ENCODE assay signal across 30 mouse cellular contexts in genomic region chr14:33190646-33191045, GRCm38 (mm10). TPM values are rescaled to one million over a fixed set of nuclear protein-coding genes. Genes with fewer than 3 reads are reported as not detected.
DNase-seq lines count a peak whose midpoint lies in the region; ATAC-seq and TF ChIP-seq lines count a peak whose summit lies in the region.
"Had no signal": no experiment of that assay in that cellular context is flagged by ENCODE, and none has a peak within 500 bp of the region (broad histone marks: within the 10 kb centered on the region; RNA-seq: fewer than 3 reads in every experiment).

No protein-coding gene starts in this region.

- TF ChIP-seq EP300 in liver, postnatal 0 days (IDR thresholded peaks at IDR 0.05; ENCODE audit: low read depth) = no peak

- TF ChIP-seq CTCF in liver, postnatal 0 days (IDR thresholded peaks at IDR 0.05; ENCODE audit: low read depth) = no peak

- no peaks in the 10 kb centered on the region for H3K27me3 ChIP-seq in liver, postnatal 0 days (ENCODE audit: insufficient read depth, low read length)
- no peaks in the 10 kb centered on the region for H3K27me3 ChIP-seq in splenic B cell, adult 2 months (ENCODE audit: control insufficient read depth, insufficient read depth, low read length, poor library complexity, severe bottlenecking)
- H3K27me3 ChIP-seq: hindbrain, embryonic 12.5 days; intestine, embryonic 15.5 days; limb, embryonic 15.5 days; lung, embryonic 15.5 days; neural tube, embryonic 15.5 days had no signal

- WGBS in liver, postnatal 0 days (ENCODE audit: insufficient replicate concordance) = 32% methylated on average over 1 of the region's 1 CpGs

- H3K9ac ChIP-seq in liver, postnatal 0 days (replicated peaks) = no peak overlapping the region
- H3K9ac ChIP-seq: forebrain, postnatal 0 days; hindbrain, embryonic 12.5 days; intestine, embryonic 15.5 days; limb, embryonic 15.5 days; liver, embryonic 14.5 days; lung, embryonic 15.5 days; neural tube, embryonic 15.5 days had no signal

- no peak for DNase-seq in liver, postnatal 0 days
- DNase-seq in liver = no peak
- DNase-seq in B cell, adult 2 months = peak; percentile 31 to 37
- DNase-seq in splenic B cell, adult 2 months (ENCODE audit: low read depth, low spot score) = peak; percentile 64
- no peak for DNase-seq in layer of hippocampus, postnatal 25 days (ENCODE audit: extremely low spot score in 1 of 2, low spot score in 1 of 2)
- DNase-seq in kidney, adult 9 months = no peak
- DNase-seq: adrenal gland, adult 8-10 months; cerebellum, adult 9-10 months; forebrain, postnatal 0 days; gastrocnemius, postnatal 14 days; heart, adult 18-20 months; heart, postnatal 36 days; kidney, adult 2 months; midbrain, embryonic 14.5 days; right cerebral cortex, adult 18-20 months; thymus, postnatal 14 days had no signal

- ATAC-seq in liver, postnatal 0 days = no peak
- peak; percentile 21; the same call in 1 of the 2 replicates for ATAC-seq in granulocyte monocyte progenitor cell, adult 5-6 weeks (replicated peaks; ENCODE audit: poor library complexity, severe bottlenecking)
- ATAC-seq: activated CD4-positive, CD25-positive, alpha-beta regulatory T cell, adult 4 months; CD4-positive, CD25-positive, alpha-beta regulatory T cell, adult 4 months; forebrain, postnatal 0 days; hindbrain, postnatal 0 days; intestine, embryonic 15.5 days had no signal

- H3K4me3 ChIP-seq in liver, postnatal 0 days (ENCODE audit: low read depth, low read length) = no peak overlapping the region
- H3K4me3 ChIP-seq: erythroblast, embryonic 14.5 days; hindbrain, embryonic 12.5 days; intestine, embryonic 15.5 days; limb, embryonic 10.5 days; limb, embryonic 15.5 days; lung, embryonic 15.5 days; neural tube, embryonic 15.5 days had no signal

- no peak overlapping the region for H3K4me2 ChIP-seq in liver, postnatal 0 days (ENCODE audit: low read depth, low read length)
- H3K4me2 ChIP-seq: heart, embryonic 11.5 days; hindbrain, embryonic 12.5 days; intestine, embryonic 15.5 days; limb, embryonic 15.5 days; lung, embryonic 15.5 days; neural tube, embryonic 15.5 days had no signal

- H3K27ac ChIP-seq in liver, postnatal 0 days (ENCODE audit: low read depth) = peak overlapping the region; percentile 71
- H3K27ac ChIP-seq: hindbrain, embryonic 12.5 days; hindbrain, postnatal 0 days; intestine, embryonic 15.5 days; kidney, postnatal 0 days; limb, embryonic 10.5 days; limb, embryonic 15.5 days; liver, embryonic 14.5 days; lung, embryonic 15.5 days; neural tube, embryonic 15.5 days had no signal

- H3K9me3 ChIP-seq in liver, postnatal 0 days (ENCODE audit: low read length) = no peaks in the 10 kb centered on the region
- H3K9me3 ChIP-seq: hindbrain, embryonic 12.5 days; intestine, embryonic 15.5 days; limb, embryonic 10.5 days; limb, embryonic 15.5 days; lung, embryonic 15.5 days; neural tube, embryonic 15.5 days had no signal

- peaks cover 14% of the 10 kb centered on the region for H3K4me1 ChIP-seq in liver, postnatal 0 days (ENCODE audit: insufficient read depth)
- H3K4me1 ChIP-seq: hindbrain, embryonic 12.5 days; intestine, embryonic 15.5 days; lung, embryonic 15.5 days; neural tube, embryonic 15.5 days had no signal

- no peaks in the 10 kb centered on the region for H3K36me3 ChIP-seq in liver, postnatal 0 days (replicated peaks; ENCODE audit: insufficient read depth, low read length)
- H3K36me3 ChIP-seq in splenic B cell, adult 2 months (ENCODE audit: control insufficient read depth, insufficient read depth, low read length, poor library complexity, severe bottlenecking) = no peaks in the 10 kb centered on the region
- H3K36me3 ChIP-seq: hindbrain, embryonic 12.5 days; intestine, embryonic 15.5 days; limb, embryonic 10.5 days; limb, embryonic 15.5 days; lung, embryonic 15.5 days; neural tube, embryonic 15.5 days had no signal

RNA-seq across cellular contexts. Expression of gene Wdfy4, which starts 5.3 kb away (rescaled TPM):
- polyA plus RNA-seq in liver, postnatal 0 days (2015; fragmentation: Nextera tagmentation; extraction: Ambion mirVana) = 1.6 and 2.6 TPM in 2 replicates
- 84.9 and 95.4 TPM in 2 replicates for total RNA-seq in granulocyte monocyte progenitor cell, adult 5-6 weeks (2014; fragmentation: Nextera tagmentation)
- total RNA-seq in granulocyte monocyte progenitor cell, adult 5-6 weeks (2017) = 52.9 and 61.4 TPM in 2 replicates
- 1 to 10 TPM; 2.2 to 3.2 TPM for total RNA-seq in layer of hippocampus, postnatal 25 days (2021)

RNA-seq across cellular contexts. Expression of gene Arhgap22, which starts 23.2 kb away (rescaled TPM):
- 0.73 and 1.0 TPM in 2 replicates for polyA plus RNA-seq in liver, postnatal 0 days (2015; fragmentation: Nextera tagmentation; extraction: Ambion mirVana)
- 0.47 TPM in 1 of 2 replicates, not detected in the other for total RNA-seq in granulocyte monocyte progenitor cell, adult 5-6 weeks (2014; fragmentation: Nextera tagmentation)
- total RNA-seq in granulocyte monocyte progenitor cell, adult 5-6 weeks (2017) = 1.3 TPM in 1 of 2 replicates, not detected in the other
- 1 to 10 TPM; 7.5 to 8.4 TPM for total RNA-seq in layer of hippocampus, postnatal 25 days (2021)
- polyA plus RNA-seq: CD4-positive, CD25-positive, alpha-beta regulatory T cell, adult 4 months had no signal

Comparison
In these comparisons a context has a peak if more than half of its experiments do, and no peak if none do; other contexts are left out.
1. DNase-seq: peak in B cell, adult 2 months (2 of 2) and splenic B cell, adult 2 months (single experiment); none in liver, postnatal 0 days (single experiment), liver (single experiment), layer of hippocampus, postnatal 25 days (0 of 2) and kidney, adult 9 months (single experiment).
2. RNA of gene Wdfy4, which starts 5.3 kb away (total RNA-seq): 52.9 to 95.4 TPM in granulocyte monocyte progenitor cell, adult 5-6 weeks; 2.2 to 3.2 TPM in layer of hippocampus, postnatal 25 days; every median in the first group is over 10 times any median in the second.